Mouse (Mus musculus) spleen, adult 2 months (tissue): ENCODE data around the gene AU040320. TPM values are rescaled to one million over a fixed set of nuclear protein-coding genes. Genes with fewer than 3 reads are reported as not detected.

Source experiments
- DNase-seq, 2 experiments: peaks; one replicate each; pipeline versions ENCODE4 v3.0.0 to v3.0.0-alpha.2; 2012 to 2021; ENCODE audit warnings: low spot score in 2 of 2, low read depth in 1 of 2
- H3K27ac ChIP-seq: fragments of 200-500 bp; 2 replicates; pipeline ENCODE4 v1.5.1; 2012; ENCODE audit warnings: low read length, inconsistent platforms; ENCODE audit not compliant: insufficient read depth
- H3K27me3 ChIP-seq: fragments of 200-500 bp; 2 replicates; pipeline ENCODE4 v1.6.1; 2012; ENCODE audit warnings: mild to moderate bottlenecking, moderate library complexity, low read length, inconsistent platforms; ENCODE audit not compliant: control insufficient read depth, insufficient read depth
- H3K36me3 ChIP-seq: fragments of 200-500 bp; 2 replicates; pipeline ENCODE4 v1.6.1; 2012; ENCODE audit warnings: mild to moderate bottlenecking, low read length, inconsistent platforms; ENCODE audit not compliant: control insufficient read depth, insufficient read depth
- H3K4me1 ChIP-seq: fragments of 200-500 bp; 2 replicates; pipeline ENCODE4 v1.6.1; 2011; ENCODE audit warnings: inconsistent platforms; ENCODE audit not compliant: control insufficient read depth, insufficient read depth, insufficient read length
- H3K4me3 ChIP-seq: fragments of 200-500 bp; 2 replicates; pipeline ENCODE4 v1.5.1; 2011; ENCODE audit warnings: mild to moderate bottlenecking, inconsistent platforms; ENCODE audit not compliant: insufficient read depth, insufficient read length; ENCODE audit errors: extremely low read depth
- CTCF ChIP-seq: fragments of 200-500 bp; IDR thresholded peaks from 2 replicates; pipeline ENCODE4 v1.5.1; 2011; ENCODE audit warnings: mild to moderate bottlenecking, inconsistent platforms; ENCODE audit not compliant: insufficient read depth, insufficient read length, insufficient replicate concordance; ENCODE audit errors: extremely low read depth
- POLR2A ChIP-seq: fragments of 200-500 bp; IDR thresholded peaks from 2 replicates; pipeline ENCODE4 v1.6.1; 2011; ENCODE audit warnings: low read depth, low read length, inconsistent platforms
- WGBS: fragments of 180-500 bp; shearing (Covaris S2); methylation state at CpG from one replicate; pipeline ENCODE4 v1.1.7; 2018; 5-methylcytosine and 5-hydroxymethylcytosine counted together
- polyA plus RNA-seq: library from polyadenylated mRNA; depleted of rRNA; stranded (reverse); fragments of >200 nt; gene quantifications from 2 replicates; pipeline ENCODE4 v1.2.3, GENCODE M21; 2012

Gene AU040320
- polyA plus RNA-seq, 1 experiment = 27.0 TPM

- H3K36me3 ChIP-seq = peaks cover 12% of the 10 kb centered on the region
- no peak for TF ChIP-seq CTCF
- no peak for TF ChIP-seq POLR2A
- no peaks in the 10 kb centered on the region for H3K27me3 ChIP-seq
- no peak overlapping the region for H3K4me3 ChIP-seq
- WGBS = 94% methylated on average over 3 of the region's 3 CpGs
- no peak overlapping the region for H3K27ac ChIP-seq
- H3K4me1 ChIP-seq = peaks cover 4% of the 10 kb centered on the region; the same call in 1 of the 2 replicates
- DNase-seq = no peak
Observed at GRCm38 (mm10) chr4:126810566-126810965, 57.2 kb downstream of the AU040320 start.

GRCm38 (mm10) chr4:126813212-126813611 lies 59.9 kb downstream of the AU040320 start:
- peak in 1 of 2 experiments; percentile 1 for DNase-seq
- H3K4me3 ChIP-seq = no peak overlapping the region
- H3K27ac ChIP-seq = no peak overlapping the region
- peaks cover 19% of the 10 kb centered on the region for H3K36me3 ChIP-seq
- peaks cover 4% of the 10 kb centered on the region; the same call in 1 of the 2 replicates for H3K4me1 ChIP-seq
- 19% methylated on average over 5 of the region's 5 CpGs for WGBS
- no peaks in the 10 kb centered on the region for H3K27me3 ChIP-seq
- no peak for TF ChIP-seq CTCF
- no peak for TF ChIP-seq POLR2A

- Histone ChIP-seq H3K27me3 (no peaks in the 10 kb centered on the region), H3K27ac (no peak overlapping the region), H3K4me3 (no peak overlapping the region), H3K36me3 (peaks cover 14% of the 10 kb centered on the region), H3K4me1 (peaks cover 4% of the 10 kb centered on the region; the same call in 1 of the 2 replicates)
- WGBS = 28% methylated on average over 5 of the region's 5 CpGs
- DNase-seq = no peak
- TF ChIP-seq POLR2A = no peak
- no peak for TF ChIP-seq CTCF
Observed at GRCm38 (mm10) chr4:126814854-126815253, 61.5 kb downstream of the AU040320 start.

- DNase-seq = no peak
- Histone ChIP-seq H3K4me1 (no peaks in the 10 kb centered on the region), H3K4me3 (no peak overlapping the region), H3K27me3 (no peaks in the 10 kb centered on the region), H3K27ac (no peak overlapping the region), H3K36me3 (peaks cover 6% of the 10 kb centered on the region)
- WGBS = 88% methylated on average over 9 of the region's 9 CpGs
- no peak for TF ChIP-seq POLR2A
- TF ChIP-seq CTCF = no peak
Observed at GRCm38 (mm10) chr4:126822891-126823882, 69.8 kb downstream of the AU040320 start.

- WGBS = 77% methylated on average over 5 of the region's 5 CpGs
- DNase-seq = no peak
- no peak for TF ChIP-seq POLR2A
- no peak for TF ChIP-seq CTCF
Observed at GRCm38 (mm10) chr4:126823917-126824316, 70.6 kb downstream of the AU040320 start.

GRCm38 (mm10) chr4:126831122-126831521 lies 77.8 kb downstream of the AU040320 start:
- no peak overlapping the region for H3K27ac ChIP-seq
- no peak for DNase-seq
- WGBS = 96% methylated on average over 5 of the region's 5 CpGs
- peaks cover 26% of the 10 kb centered on the region for H3K36me3 ChIP-seq
- no peak for TF ChIP-seq CTCF
- TF ChIP-seq POLR2A = no peak
- no peaks in the 10 kb centered on the region for H3K27me3 ChIP-seq
- no peak overlapping the region for H3K4me3 ChIP-seq
- H3K4me1 ChIP-seq = no peaks in the 10 kb centered on the region

More at GRCm38 (mm10) chr4:126823917-126824316, 70.6 kb downstream of the AU040320 start:
- no peaks in the 10 kb centered on the region for H3K27me3 ChIP-seq
- peaks cover 8% of the 10 kb centered on the region for H3K36me3 ChIP-seq
- H3K27ac ChIP-seq = no peak overlapping the region
- H3K4me3 ChIP-seq = no peak overlapping the region
- no peaks in the 10 kb centered on the region for H3K4me1 ChIP-seq

- peaks cover 37% of the 10 kb centered on the region for H3K36me3 ChIP-seq
- no peak overlapping the region for H3K4me3 ChIP-seq
- WGBS = 94% methylated on average over 7 of the region's 7 CpGs
- no peak for DNase-seq
- TF ChIP-seq POLR2A (no peak), CTCF (no peak)
- H3K27me3 ChIP-seq = no peaks in the 10 kb centered on the region
- H3K4me1 ChIP-seq = no peaks in the 10 kb centered on the region
- H3K27ac ChIP-seq = no peak overlapping the region
Observed at GRCm38 (mm10) chr4:126838799-126839198, 85.5 kb downstream of the AU040320 start.
